Mouse (Mus musculus) lung, postnatal 0 days (tissue): ENCODE measurements around the gene Dnajc8.

Experiments
- CTCF ChIP-seq: IDR thresholded peaks from 2 replicates; pipeline ENCODE4 v1.5.1; 2016; ENCODE audit warnings: antibody characterized with exemption, mild to moderate bottlenecking
- EP300 ChIP-seq: IDR thresholded peaks from 2 replicates; pipeline ENCODE4 v1.6.1; 2016; ENCODE audit warnings: antibody characterized with exemption, mild to moderate bottlenecking, control low read depth

GRCm38 (mm10) chr4:132527917-132528522 lies 7.3 kb upstream of the Dnajc8 start:
- TF ChIP-seq CTCF (no peak), EP300 (no peak)
